ENCODE assay signal across 18 mouse cellular contexts in genomic region chr2:127206916-127207315, GRCm38 (mm10). TPM values are rescaled to one million over a fixed set of nuclear protein-coding genes. Genes with fewer than 3 reads are reported as not detected.
DNase-seq lines count a peak whose midpoint lies in the region; ATAC-seq lines count a peak whose summit lies in the region.
"Had no signal": no experiment of that assay in that cellular context is flagged by ENCODE, and none has a peak within 500 bp of the region (broad histone marks: within the 10 kb centered on the region; RNA-seq: fewer than 3 reads in every experiment).

No protein-coding gene starts in this region.

- no peak overlapping the region for H3K4me3 ChIP-seq in heart, embryonic 12.5 days
- peak overlapping the region; percentile 90 for H3K4me3 ChIP-seq in megakaryocyte, embryonic 14.5 days (replicated peaks)
- H3K4me3 ChIP-seq in embryonic facial prominence, embryonic 10.5 days, result peak overlapping the region; percentile 67
- H3K4me3 ChIP-seq in liver, embryonic 16.5 days (ENCODE audit: low read depth, low read length), result no peak overlapping the region

- H3K9me3 ChIP-seq in heart, embryonic 12.5 days (replicated peaks), result no peaks in the 10 kb centered on the region
- H3K9me3 ChIP-seq in megakaryocyte, embryonic 14.5 days, result no peaks in the 10 kb centered on the region
- no peaks in the 10 kb centered on the region for H3K9me3 ChIP-seq in embryonic facial prominence, embryonic 10.5 days
- no peaks in the 10 kb centered on the region for H3K9me3 ChIP-seq in liver, embryonic 16.5 days (replicated peaks; ENCODE audit: control insufficient read depth, low read length)

- ATAC-seq in heart, embryonic 12.5 days (ENCODE audit: insufficient number of reproducible peaks, low FRiP score), result no peak
- no peak for ATAC-seq in megakaryocyte, adult 5-6 weeks (ENCODE audit: poor library complexity, severe bottlenecking)
- ATAC-seq in liver, embryonic 16.5 days (ENCODE audit: low read depth), result no peak
- ATAC-seq: forebrain, postnatal 0 days; hindbrain, postnatal 0 days had no signal

- WGBS in heart, embryonic 12.5 days, result 90% methylated on average over 2 of the region's 2 CpGs
- 95% methylated on average over 2 of the region's 2 CpGs for WGBS in embryonic facial prominence, embryonic 10.5 days
- WGBS in liver, embryonic 16.5 days (ENCODE audit: insufficient replicate concordance), result 77% methylated on average over 2 of the region's 2 CpGs

- peaks cover 9% of the 10 kb centered on the region for H3K4me1 ChIP-seq in heart, embryonic 12.5 days (replicated peaks)
- peaks cover 21% of the 10 kb centered on the region for H3K4me1 ChIP-seq in megakaryocyte, embryonic 14.5 days
- peaks cover 19% of the 10 kb centered on the region for H3K4me1 ChIP-seq in embryonic facial prominence, embryonic 10.5 days
- peaks cover 14% of the 10 kb centered on the region for H3K4me1 ChIP-seq in liver, embryonic 16.5 days (ENCODE audit: control insufficient read depth, low read depth, low read length)

- DNase-seq in heart, postnatal 36 days, result no peak
- no peak for DNase-seq in embryonic facial prominence, embryonic 10.5 days (ENCODE audit: low spot score)
- no peak for DNase-seq in right cerebral cortex, postnatal 10 days (ENCODE audit: low spot score in 2 of 2)
- DNase-seq in spleen, postnatal 4 days (ENCODE audit: low spot score in 2 of 2), result no peak
- DNase-seq: cerebellum, adult 9-11 months; forebrain, postnatal 0 days; gastrocnemius, postnatal 36 days; heart, postnatal 4 days; kidney, adult 11 months; kidney, postnatal 10 days; layer of hippocampus, postnatal 36 days; lung, adult 18-20 months; thymus, adult 2 months had no signal

- intact Hi-C loops in heart, postnatal 36 days (cut with DNase I), result loop anchor here (5.0 kb wide), 2 partner anchors 40 to 195 kb away; partner anchors contain the start of genes Ciao1 and Tmem127

- H3K27ac ChIP-seq in heart, embryonic 12.5 days (ENCODE audit: poor library complexity, severe bottlenecking), result no peak overlapping the region
- no peak overlapping the region for H3K27ac ChIP-seq in embryonic facial prominence, embryonic 10.5 days (replicated peaks)
- H3K27ac ChIP-seq in liver, embryonic 16.5 days (ENCODE audit: low read length), result no peak overlapping the region
- H3K27ac ChIP-seq: hindbrain, postnatal 0 days had no signal

- H3K36me3 ChIP-seq in heart, embryonic 12.5 days, result peaks cover 31% of the 10 kb centered on the region
- peaks cover 52% of the 10 kb centered on the region for H3K36me3 ChIP-seq in megakaryocyte, embryonic 14.5 days (replicated peaks; ENCODE audit: low read length)
- peaks cover 50% of the 10 kb centered on the region for H3K36me3 ChIP-seq in embryonic facial prominence, embryonic 10.5 days (replicated peaks)
- H3K36me3 ChIP-seq in liver, embryonic 16.5 days (ENCODE audit: control insufficient read depth, insufficient read depth), result peaks cover 15% of the 10 kb centered on the region

- H3K9ac ChIP-seq in heart, embryonic 12.5 days, result no peak overlapping the region
- no peak overlapping the region for H3K9ac ChIP-seq in liver, embryonic 16.5 days (ENCODE audit: low read depth, low read length)
- H3K9ac ChIP-seq: forebrain, postnatal 0 days had no signal

- no peaks in the 10 kb centered on the region for H3K27me3 ChIP-seq in heart, embryonic 12.5 days (replicated peaks)
- no peaks in the 10 kb centered on the region for H3K27me3 ChIP-seq in megakaryocyte, embryonic 14.5 days (replicated peaks)
- H3K27me3 ChIP-seq in embryonic facial prominence, embryonic 10.5 days (replicated peaks; ENCODE audit: low read depth, poor library complexity, severe bottlenecking), result no peaks in the 10 kb centered on the region
- no peaks in the 10 kb centered on the region for H3K27me3 ChIP-seq in liver, embryonic 16.5 days (ENCODE audit: control insufficient read depth, insufficient read depth, low read depth, low read length)

- H3K4me2 ChIP-seq in heart, embryonic 12.5 days, result 0 out of 2 replicates have a peak overlapping the region, but pooled peaks have one; percentile 6
- peak overlapping the region; percentile 85 for H3K4me2 ChIP-seq in liver, embryonic 16.5 days (ENCODE audit: low read depth, low read length)

RNA-seq across cellular contexts. Expression of gene 1810024B03Rik, which starts 1.2 kb away (rescaled TPM):
- polyA plus RNA-seq in heart, embryonic 12.5 days (2016; fragmentation: Nextera tagmentation; extraction: Ambion mirVana), result 1.8 and 2.3 TPM in 2 replicates
- total RNA-seq in heart, postnatal 36 days (2021), result under 1 TPM; 0.17 to 0.38 TPM
- polyA plus RNA-seq in megakaryocyte, embryonic 14.5 days (2012; ENCODE audit: insufficient read depth, low replicate concordance), result 0.11 TPM in 1 of 2 replicates, not detected in the other
- total RNA-seq in megakaryocyte, adult 5-6 weeks (2015), result 0.83 and 1.0 TPM in 2 replicates
- 0.81 and 1.2 TPM in 2 replicates for total RNA-seq in megakaryocyte, adult 5-6 weeks (2017)
- 2.5 and 2.6 TPM in 2 replicates for polyA plus RNA-seq in embryonic facial prominence, embryonic 10.5 days (2016; fragmentation: Nextera tagmentation; extraction: Ambion mirVana)
- 0.68 and 0.70 TPM in 2 replicates for polyA plus RNA-seq in liver, embryonic 16.5 days (2015; fragmentation: Nextera tagmentation; extraction: Ambion mirVana)

RNA-seq across cellular contexts. Expression of gene Snrnp200, which starts 1.3 kb away (rescaled TPM):
- polyA plus RNA-seq in heart, embryonic 12.5 days (2016; fragmentation: Nextera tagmentation; extraction: Ambion mirVana), result 48.8 and 49.5 TPM in 2 replicates
- total RNA-seq in heart, postnatal 36 days (2021), result 10 to 100 TPM; 64.8 to 71.2 TPM
- polyA plus RNA-seq in megakaryocyte, embryonic 14.5 days (2012; ENCODE audit: insufficient read depth, low replicate concordance), result 0.64 and 3.3 TPM in 2 replicates
- 51.3 and 54.3 TPM in 2 replicates for total RNA-seq in megakaryocyte, adult 5-6 weeks (2015)
- total RNA-seq in megakaryocyte, adult 5-6 weeks (2017), result 124 and 133 TPM in 2 replicates
- 108 TPM in 2 replicates for polyA plus RNA-seq in embryonic facial prominence, embryonic 10.5 days (2016; fragmentation: Nextera tagmentation; extraction: Ambion mirVana)
- 23.3 and 28.2 TPM in 2 replicates for polyA plus RNA-seq in liver, embryonic 16.5 days (2015; fragmentation: Nextera tagmentation; extraction: Ambion mirVana)

RNA-seq across cellular contexts. Expression of gene Ciao1, which starts 40.7 kb away (rescaled TPM):
- 50.2 and 53.7 TPM in 2 replicates for polyA plus RNA-seq in heart, embryonic 12.5 days (2016; fragmentation: Nextera tagmentation; extraction: Ambion mirVana)
- total RNA-seq in heart, postnatal 36 days (2021), result 10 to 100 TPM; 60.5 to 63.5 TPM
- polyA plus RNA-seq in megakaryocyte, embryonic 14.5 days (2012; ENCODE audit: insufficient read depth, low replicate concordance), result 12.4 TPM in 1 of 2 replicates, not detected in the other
- total RNA-seq in megakaryocyte, adult 5-6 weeks (2015), result 24.4 and 38.1 TPM in 2 replicates
- 18.8 and 25.6 TPM in 2 replicates for total RNA-seq in megakaryocyte, adult 5-6 weeks (2017)
- 54.9 and 55.5 TPM in 2 replicates for polyA plus RNA-seq in embryonic facial prominence, embryonic 10.5 days (2016; fragmentation: Nextera tagmentation; extraction: Ambion mirVana)
- 34.7 and 39.8 TPM in 2 replicates for polyA plus RNA-seq in liver, embryonic 16.5 days (2015; fragmentation: Nextera tagmentation; extraction: Ambion mirVana)

RNA-seq across cellular contexts. Expression of gene Tmem127, which starts 40.8 kb away (rescaled TPM):
- polyA plus RNA-seq in heart, embryonic 12.5 days (2016; fragmentation: Nextera tagmentation; extraction: Ambion mirVana), result 24.7 and 27.8 TPM in 2 replicates
- total RNA-seq in heart, postnatal 36 days (2021), result 10 to 100 TPM; 27.9 to 28.3 TPM
- 11.3 and 45.4 TPM in 2 replicates for polyA plus RNA-seq in megakaryocyte, embryonic 14.5 days (2012; ENCODE audit: insufficient read depth, low replicate concordance)
- 23.9 and 24.6 TPM in 2 replicates for total RNA-seq in megakaryocyte, adult 5-6 weeks (2015)
- 49.8 and 70.7 TPM in 2 replicates for total RNA-seq in megakaryocyte, adult 5-6 weeks (2017)
- polyA plus RNA-seq in embryonic facial prominence, embryonic 10.5 days (2016; fragmentation: Nextera tagmentation; extraction: Ambion mirVana), result 22.5 and 23.1 TPM in 2 replicates
- polyA plus RNA-seq in liver, embryonic 16.5 days (2015; fragmentation: Nextera tagmentation; extraction: Ambion mirVana), result 10.3 and 10.7 TPM in 2 replicates

Comparison
In these comparisons a context has a peak if more than half of its experiments do, and no peak if none do; other contexts are left out.
1. H3K4me3 ChIP-seq: peak in megakaryocyte, embryonic 14.5 days (single experiment) and embryonic facial prominence, embryonic 10.5 days (single experiment); none in heart, embryonic 12.5 days (single experiment) and liver, embryonic 16.5 days (single experiment).